Mouse (Mus musculus) cerebellum, postnatal 10 days (tissue): ENCODE measurements at regions not wholly inside any gene's neighbourhood (a gene's known extent, or its start where the extent isn't known, plus 50 kb on each side); places are given as distances from the start of the nearest gene placed in this dataset.
A peak's percentile ranks its signal among the peaks of the same experiment; 100 is the strongest.

Source experiments
- DNase-seq, 2 experiments: peaks; one replicate each; pipeline ENCODE4 v3.0.0; 2021; ENCODE audit warnings: mixed read lengths in 2 of 2

GRCm38 (mm10) chr12:97529556-97529955 lies 729.7 kb downstream of the Galc start:
- peak; percentile 78 to 85 for DNase-seq

- DNase-seq: peak; percentile 64 to 72
Measured at GRCm38 (mm10) chr12:97525931-97526330, 733.3 kb downstream of the Galc start.

- no peak for DNase-seq
Measured at GRCm38 (mm10) chr12:97519834-97520489, 739.3 kb downstream of the Galc start.

- DNase-seq: peak in 1 of 2 experiments; percentile 10
Measured at GRCm38 (mm10) chr12:97517534-97517933, 741.7 kb downstream of the Galc start.

- DNase-seq: no peak
Measured at GRCm38 (mm10) chr12:97515805-97516204, 743.5 kb downstream of the Galc start.

- DNase-seq: peak; percentile 45 to 58
Measured at GRCm38 (mm10) chr12:97511866-97512265, 747.4 kb downstream of the Galc start.

GRCm38 (mm10) chr12:97501441-97501840 lies 757.8 kb downstream of the Galc start:
- DNase-seq: peak; percentile 60 to 61

GRCm38 (mm10) chr12:97483559-97483958 lies 775.7 kb downstream of the Galc start:
- DNase-seq: no peak

GRCm38 (mm10) chr12:97476466-97477250 lies 782.6 kb downstream of the Galc start:
- DNase-seq: peak in 1 of 2 experiments; percentile 3

GRCm38 (mm10) chr12:97475751-97476150 lies 783.5 kb downstream of the Galc start:
- no peak for DNase-seq

GRCm38 (mm10) chr12:97469183-97469582 lies 790.1 kb downstream of the Galc start:
- DNase-seq: no peak

- DNase-seq: no peak
Measured at GRCm38 (mm10) chr12:97436141-97436540, 823.1 kb downstream of the Galc start.

- DNase-seq: no peak
Measured at GRCm38 (mm10) chr12:97434021-97434420, 825.2 kb downstream of the Galc start.

- no peak for DNase-seq
Measured at GRCm38 (mm10) chr12:97432704-97433103, 826.6 kb downstream of the Galc start.

- DNase-seq: no peak
Measured at GRCm38 (mm10) chr12:97428252-97428651, 831.0 kb downstream of the Galc start.

- DNase-seq: peak; percentile 27 to 34
Measured at GRCm38 (mm10) chr12:97424726-97425125, 834.5 kb downstream of the Galc start.

- DNase-seq: no peak
Measured at GRCm38 (mm10) chr12:97403440-97403839, 855.8 kb downstream of the Galc start.

GRCm38 (mm10) chr12:97402412-97403396 lies 856.6 kb downstream of the Galc start:
- no peak for DNase-seq

GRCm38 (mm10) chr12:97398582-97398945 lies 860.7 kb downstream of the Galc start:
- no peak for DNase-seq

- no peak for DNase-seq
Measured at GRCm38 (mm10) chr12:97397850-97398581, 861.2 kb downstream of the Galc start.

GRCm38 (mm10) chr12:97361804-97362203 lies 897.5 kb downstream of the Galc start:
- DNase-seq: no peak

GRCm38 (mm10) chr12:97360656-97361055 lies 898.6 kb downstream of the Galc start:
- DNase-seq: peak; percentile 48 to 54
